Mouse (Mus musculus): ENCODE measurements at regions not wholly inside any gene's neighbourhood (a gene's known extent, or its start where the extent isn't known, plus 50 kb on each side); places are given as distances from the start of the nearest gene placed in this dataset.

DNA sequence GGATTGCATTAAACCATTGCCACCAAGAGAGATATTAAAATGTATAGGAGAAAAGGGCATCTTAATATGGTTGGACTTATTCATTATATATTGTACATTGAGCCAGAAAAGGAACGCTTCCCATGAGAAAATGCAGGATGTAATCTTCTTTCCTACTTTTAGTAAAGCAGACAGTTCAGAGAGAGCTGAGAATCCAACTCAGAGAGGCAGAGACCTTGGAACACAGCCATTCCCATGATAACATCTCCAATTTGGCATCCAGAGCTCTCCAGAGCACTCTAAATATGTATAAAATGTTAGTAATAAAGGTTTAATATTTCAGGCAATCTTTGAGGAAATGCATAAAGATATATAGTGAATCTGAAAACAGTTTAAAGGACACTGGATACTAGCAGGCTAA, 199.3 kb upstream of the Asb5 start:
- DNase-seq (ENCODE audit: low spot score in 2 of 2) = no peak

DNA sequence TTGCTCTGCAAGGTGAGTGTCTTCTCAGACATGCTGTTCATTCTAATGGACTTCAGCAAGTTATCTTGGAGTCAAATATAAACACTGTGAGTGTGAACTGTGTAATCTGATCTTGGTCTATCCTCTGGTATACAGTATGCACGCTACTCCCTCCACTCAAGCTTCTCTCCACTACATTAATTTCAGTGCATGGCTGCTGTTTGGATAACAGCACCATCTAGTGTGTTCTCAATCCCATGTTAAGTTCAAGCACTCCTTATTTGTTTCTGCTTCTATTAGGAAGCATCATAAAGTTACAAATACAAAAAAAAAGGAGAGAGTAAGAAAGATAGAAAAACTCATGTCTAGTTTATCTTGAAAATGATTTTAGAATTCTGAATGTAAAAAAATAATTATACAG, 197.5 kb upstream of the Asb5 start:
- no peak for DNase-seq (ENCODE audit: low spot score in 2 of 2)

DNA sequence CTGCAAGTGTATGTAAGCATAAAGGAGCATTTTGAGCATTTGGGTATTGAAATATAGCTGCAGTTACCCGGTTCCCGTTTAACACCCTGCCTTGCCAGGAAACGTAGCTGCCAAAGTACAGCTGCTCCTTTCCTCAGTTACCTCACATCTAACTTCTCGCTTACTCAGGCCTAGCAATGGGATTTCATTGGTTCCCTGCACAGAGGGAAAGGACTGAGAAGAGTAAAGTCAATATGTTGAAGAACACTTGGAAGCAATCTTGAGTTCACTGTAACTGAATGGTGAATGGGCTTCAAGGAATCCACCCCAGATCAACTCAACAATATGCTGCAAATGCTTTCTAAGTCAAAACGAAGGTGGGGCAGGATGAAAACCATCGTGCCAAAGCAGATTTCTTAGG, 178.3 kb upstream of the Asb5 start:
- no peak for DNase-seq (ENCODE audit: low spot score in 2 of 2)

DNA sequence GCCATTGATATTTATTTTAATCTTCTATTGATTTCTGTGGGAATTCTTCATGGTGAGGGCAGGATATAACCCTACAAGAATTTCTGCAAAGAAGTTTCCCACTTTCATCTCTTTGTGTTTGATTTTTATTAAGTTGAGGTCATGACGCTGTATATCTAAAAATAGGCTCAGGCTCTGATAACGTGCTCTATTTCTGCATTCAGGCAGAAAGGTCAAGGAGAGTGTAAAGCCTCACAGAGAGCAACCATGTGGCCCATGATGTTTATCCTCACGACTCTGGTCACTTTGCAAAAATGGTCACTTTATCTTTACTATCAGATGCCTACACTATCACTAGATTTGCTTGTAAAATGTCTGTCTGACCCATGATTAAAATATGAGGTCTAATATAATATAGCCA, 167.7 kb upstream of the Asb5 start:
- no peak for DNase-seq (ENCODE audit: low spot score in 2 of 2)

DNA sequence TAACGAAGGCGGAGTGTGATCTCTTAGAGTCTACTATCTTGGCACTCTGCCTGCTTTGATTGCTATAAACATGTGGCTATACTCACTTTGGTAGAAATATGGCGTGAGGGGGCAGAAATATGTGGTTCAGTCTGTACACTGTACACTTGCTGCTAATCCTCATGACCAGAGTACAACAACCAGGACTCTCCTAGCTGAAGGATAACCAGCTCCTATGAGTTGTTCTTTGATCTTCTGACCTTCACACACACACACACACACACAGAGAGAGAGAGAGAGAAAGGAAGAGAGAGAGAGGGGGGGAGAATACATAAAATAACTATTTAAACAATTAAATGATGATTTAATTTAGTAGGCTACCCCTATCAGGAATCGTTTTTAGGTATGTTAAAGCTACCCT, 158.9 kb upstream of the Asb5 start:
- no peak for DNase-seq (ENCODE audit: low spot score in 2 of 2)

DNA sequence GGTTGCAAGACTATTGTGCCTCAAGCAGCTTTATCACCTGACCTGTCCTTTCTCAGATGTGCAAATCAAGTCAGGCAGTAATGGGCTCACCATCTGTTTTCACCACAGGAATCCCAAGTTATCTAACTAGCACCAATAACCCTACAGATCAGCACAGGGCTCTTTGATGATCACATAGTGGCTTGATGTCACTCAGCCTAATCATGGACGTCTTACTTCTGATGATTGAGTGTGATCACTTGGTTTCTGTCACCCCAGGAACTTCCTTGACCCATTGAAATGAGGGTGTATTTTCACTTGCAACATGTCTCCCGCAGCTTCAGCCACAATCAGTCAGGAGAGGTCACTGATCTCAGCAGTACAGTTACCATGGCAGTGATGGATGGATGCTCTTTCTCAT, 158.3 kb upstream of the Asb5 start:
- no peak for DNase-seq (ENCODE audit: low spot score in 2 of 2)

DNA sequence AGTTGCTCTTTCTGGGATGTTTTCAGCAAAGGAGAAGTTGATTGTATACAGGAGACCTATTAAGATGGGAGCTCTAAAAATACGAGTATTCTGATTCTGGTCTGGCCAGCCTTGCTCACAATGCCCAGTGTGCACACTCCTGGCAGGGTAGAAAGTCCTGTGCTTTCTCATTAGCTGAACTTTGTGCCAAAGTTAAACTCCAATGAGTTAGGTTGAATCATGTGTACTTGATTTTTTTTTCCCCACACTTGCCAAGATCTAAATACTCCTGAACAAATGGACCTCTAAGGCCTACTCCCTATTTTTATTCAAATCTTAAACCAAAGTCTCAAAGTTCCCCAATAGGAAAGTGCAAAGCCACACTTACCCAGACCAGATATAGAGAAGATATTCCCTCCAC, 156.5 kb upstream of the Asb5 start:
- DNase-seq (ENCODE audit: low spot score in 2 of 2) = no peak

DNA sequence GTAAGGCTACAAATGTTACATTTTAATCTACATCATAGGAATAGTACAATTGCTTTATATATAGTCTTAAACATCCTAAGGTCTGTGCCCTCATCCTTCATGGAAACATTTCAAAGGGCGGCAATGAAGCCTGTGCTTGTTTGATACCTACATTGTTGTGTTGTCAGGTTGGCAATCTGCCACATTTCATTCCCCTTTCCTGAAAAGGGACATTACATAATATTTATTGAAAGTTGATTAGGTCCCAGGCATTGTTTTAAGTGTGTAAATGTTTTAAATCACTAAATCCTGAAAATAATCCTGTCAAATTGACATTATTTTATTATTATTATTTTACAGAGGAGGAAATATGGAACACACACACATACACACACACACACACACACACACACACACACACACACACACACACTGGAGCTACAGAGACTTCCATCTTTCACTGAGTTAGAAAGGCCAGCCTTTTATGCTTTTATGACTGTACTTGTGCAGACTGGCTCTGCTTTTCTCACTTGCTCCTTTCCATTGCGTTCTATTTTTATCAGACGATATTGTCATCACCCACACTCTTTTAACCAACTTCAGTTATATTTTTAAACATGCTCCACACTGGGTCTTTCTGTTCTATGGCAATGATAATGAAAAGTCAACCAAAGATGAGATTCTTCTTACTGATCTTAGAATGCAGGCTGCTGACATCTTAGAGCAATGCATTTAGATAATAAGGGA, 153.8 kb upstream of the Asb5 start:
- DNase-seq (ENCODE audit: low spot score in 2 of 2) = no peak

DNA sequence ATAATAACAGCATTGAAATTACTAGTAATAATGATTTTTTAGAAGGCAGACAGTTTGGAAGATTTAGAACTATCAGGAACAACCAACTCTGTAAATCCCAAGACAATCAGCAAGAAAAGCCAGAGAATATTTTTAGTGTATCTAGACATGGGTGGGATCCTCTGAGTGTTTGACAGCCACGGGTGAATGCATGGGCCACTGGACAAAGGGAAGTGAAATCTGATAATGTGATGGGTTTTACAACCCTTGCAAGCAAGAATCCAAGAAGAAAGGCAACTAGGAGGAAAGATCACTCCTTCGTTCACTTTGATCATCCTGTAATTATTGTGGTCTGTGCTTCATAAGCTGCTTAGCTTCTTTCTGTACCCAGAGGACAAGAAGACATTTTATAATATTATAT, 149.2 kb upstream of the Asb5 start:
- no peak for DNase-seq (ENCODE audit: low spot score in 2 of 2)

DNA sequence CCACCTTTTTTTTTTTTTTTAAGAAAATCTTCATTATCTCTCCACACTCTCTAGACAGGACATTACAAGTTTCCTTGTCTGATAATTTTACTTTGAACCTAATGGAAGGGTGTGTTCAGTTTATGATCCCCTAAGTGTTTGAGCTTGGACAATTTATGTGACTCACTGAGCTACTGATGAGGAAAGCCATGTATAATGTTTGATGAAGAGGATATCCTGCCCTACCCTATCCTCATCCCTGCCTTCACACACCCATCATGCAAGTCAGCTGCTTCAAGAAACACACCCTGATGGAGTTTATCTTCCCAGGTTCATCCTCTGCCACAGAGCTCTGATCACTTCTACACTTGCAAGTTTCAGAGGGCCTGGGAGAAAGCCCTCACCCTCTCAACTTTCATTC, 136.5 kb upstream of the Asb5 start:
- no peak for DNase-seq (ENCODE audit: low spot score in 2 of 2)

DNA sequence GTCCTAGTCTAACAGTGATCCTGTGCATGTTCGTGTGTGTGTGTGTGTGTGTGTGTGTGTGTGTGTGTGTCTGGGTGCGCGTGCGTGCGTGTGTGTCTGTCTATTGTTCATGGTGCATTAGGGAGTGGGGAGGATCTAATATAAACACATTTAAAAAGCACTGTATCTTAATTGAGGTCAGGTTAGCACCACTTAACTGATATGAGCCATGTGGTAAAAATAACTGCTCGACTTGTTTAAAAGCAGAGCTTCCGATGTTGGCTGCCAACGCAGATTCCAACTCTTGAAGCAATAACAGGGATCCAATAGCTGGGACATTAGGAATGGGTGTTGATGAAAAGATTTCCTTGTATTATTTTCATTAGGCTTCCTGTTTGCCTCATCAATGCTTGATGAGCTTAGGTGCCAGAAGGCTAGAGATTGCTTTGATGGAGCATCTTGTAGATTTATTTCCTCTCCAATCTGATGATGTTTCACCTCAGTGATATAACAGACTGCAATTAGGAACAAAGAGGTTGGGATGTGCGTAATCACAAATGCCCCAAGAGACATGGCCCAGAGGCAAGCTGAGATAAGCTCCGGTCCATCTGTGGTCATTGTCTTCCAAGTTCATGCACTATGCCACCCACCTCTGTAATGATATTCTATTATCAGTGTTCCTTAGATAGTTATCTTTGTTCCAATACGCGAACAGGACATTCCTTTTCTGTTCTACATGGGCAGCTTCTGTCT, 135.7 kb upstream of the Asb5 start:
- DNase-seq (ENCODE audit: low spot score in 2 of 2) = no peak

DNA sequence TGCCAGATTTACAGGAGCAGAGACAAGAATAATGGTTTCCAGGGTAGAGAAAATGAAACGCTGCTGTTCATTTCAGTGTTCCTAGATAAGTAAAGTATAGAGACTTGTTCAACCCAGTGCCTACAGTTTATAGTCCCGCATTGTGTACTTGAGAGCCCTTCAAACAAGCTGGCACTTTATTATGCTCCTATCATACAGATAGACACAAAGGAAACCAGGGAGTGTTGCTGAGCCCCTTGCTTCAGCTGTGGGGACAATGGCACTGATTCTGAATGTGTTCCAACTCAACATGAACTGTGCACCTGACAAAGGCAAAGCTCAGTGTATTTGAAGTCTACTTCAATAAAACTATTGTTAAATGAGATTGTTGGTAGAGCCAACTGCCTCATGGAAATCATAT, 123.7 kb upstream of the Asb5 start:
- DNase-seq (ENCODE audit: low spot score in 2 of 2) = no peak

DNA sequence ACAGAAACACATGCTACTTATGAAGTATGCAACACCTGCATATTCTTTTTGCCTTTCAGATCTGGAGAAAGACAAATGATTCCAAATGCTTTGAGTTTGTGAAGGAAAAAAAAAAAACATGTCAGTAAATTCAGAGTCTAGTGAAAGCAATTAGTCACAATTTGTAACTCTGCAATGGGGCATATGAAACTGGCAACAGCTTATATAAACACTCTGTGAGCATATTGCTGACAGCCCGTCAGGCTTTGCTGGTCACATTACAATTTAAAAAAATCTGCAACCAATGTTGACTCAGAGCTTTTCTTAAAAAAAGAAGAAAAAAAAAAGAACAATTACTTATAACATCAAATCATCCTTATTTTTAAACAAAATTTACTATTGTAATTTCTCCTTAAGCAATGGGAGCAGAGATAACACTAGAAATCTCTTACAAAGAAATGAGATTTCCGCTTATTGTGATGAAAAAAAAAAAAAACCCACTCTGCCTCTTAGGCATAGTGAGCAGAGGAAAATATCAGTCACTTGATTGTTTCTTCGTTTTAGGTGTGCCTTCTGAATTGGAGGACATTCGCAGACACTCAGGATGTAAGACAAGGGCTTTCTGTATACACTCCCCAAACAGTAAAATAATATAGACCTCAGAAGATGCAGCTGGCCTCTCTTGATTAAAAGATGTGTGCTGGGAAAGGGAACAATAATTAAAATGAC, 115.1 kb upstream of the Asb5 start:
- no peak for DNase-seq (ENCODE audit: low spot score in 2 of 2)

DNA sequence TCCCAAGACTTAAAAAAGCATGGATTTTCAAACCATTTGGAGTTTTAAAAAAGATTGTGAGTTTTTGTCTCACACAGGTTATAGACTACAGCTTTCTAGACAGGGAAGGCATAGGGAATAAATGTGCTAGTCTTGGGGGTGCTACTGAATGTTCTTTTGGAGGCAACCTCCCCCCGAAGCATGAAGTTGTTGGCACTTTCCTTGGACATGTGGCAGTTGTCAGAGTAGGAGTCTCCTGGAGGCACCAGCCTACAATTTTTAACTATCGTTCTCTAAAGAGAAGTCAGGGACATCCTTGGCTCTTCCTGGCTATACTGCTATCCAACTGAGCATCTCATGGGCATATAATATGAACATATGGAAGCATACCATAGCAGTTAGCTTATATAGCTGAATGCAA, 112.7 kb upstream of the Asb5 start:
- peak in 1 of 2 experiments; percentile 17 for DNase-seq (ENCODE audit: low spot score in 2 of 2)

DNA sequence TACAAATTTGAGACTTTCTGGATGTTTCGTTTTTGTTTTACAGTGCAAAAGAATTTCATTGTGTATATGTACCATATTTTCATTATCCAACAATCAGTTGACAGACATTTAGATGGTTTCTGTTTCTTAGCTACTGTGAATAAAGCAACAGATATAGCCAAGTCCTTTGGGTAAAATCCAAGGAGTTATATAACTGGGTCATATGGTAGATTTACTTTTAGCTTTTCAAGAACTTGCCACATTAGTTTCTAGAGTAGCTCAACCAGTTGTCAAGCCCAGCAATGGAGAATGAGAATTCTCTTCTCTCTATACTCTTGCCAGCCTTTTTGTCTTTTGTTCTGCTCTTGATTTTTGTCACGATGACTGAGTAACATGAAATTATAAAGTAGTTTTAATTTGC, 111.3 kb upstream of the Asb5 start:
- no peak for DNase-seq (ENCODE audit: low spot score in 2 of 2)

DNA sequence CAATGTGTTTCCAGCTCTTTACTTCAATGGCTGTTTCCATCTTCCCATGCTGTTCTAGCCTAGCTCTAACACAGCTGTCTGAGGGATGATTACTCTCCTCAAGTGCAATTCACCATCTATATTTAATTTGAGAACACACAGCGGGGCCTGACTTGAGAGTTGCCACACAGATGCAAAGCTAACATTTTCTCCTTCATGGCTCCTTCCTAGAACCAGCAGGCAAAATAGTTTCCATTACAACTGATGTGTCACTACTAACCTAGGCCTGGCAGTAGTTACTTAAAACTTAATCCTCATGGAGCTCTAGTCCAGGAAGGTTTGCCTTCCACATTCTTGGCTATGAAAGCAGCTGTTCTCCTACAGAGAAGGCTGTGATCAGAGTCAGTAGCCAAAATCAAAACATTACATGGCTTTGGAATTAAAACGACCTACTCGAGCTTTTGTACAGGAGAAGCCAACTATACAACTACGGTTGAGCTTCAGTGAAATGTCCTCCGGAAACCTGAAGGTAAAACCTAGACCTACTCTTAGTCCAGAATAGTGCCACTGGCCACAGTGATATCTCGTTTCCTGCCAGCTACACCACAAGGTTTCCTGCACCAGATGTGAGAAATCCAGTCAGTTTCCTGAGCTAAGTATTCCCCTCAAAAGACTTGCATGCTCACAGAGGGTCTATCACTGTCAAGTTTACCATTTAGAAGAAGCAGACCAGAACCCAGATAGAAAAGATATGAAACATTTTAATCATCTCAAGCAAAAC, 108.9 kb upstream of the Asb5 start:
- no peak for DNase-seq (ENCODE audit: low spot score in 2 of 2)

DNA sequence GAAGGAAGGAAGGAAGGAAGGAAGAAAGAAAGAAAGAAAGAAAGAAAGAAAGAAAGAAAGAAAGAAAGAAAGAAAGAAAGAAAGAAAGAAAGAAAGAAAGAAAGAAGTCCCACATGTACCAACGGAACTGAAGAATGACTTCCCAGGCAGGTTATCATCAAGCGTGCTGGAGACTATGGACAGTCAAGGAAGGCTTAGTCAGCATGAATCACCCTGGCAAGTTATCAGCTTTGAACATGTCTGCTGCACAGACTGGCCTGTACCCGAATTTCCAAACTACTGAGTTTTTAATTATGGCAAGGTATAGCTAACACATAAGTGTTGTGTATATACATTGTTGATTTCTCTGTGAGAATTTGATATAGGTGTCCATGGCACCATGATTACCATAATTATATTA, 104.3 kb upstream of the Asb5 start:
- no peak for DNase-seq (ENCODE audit: low spot score in 2 of 2)

DNA sequence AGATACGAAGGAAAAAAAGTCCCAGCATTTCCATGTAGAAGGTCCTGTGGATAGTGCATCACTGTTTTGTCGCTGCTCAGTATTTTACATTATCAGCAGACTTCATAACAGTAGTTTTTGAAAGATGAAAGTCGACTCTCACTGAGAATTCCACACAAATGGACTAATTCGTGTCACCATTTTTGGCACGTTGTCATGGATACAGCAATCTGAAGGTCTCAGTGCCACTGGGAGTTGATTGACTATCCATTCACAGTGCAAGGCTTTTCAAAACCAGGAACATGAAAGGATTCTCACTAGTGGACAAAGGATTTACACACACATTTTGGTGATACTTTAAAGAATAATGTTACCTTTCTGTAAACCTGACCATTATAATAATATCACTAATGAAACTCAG, 93.7 kb upstream of the Asb5 start:
- no peak for DNase-seq (ENCODE audit: low spot score in 2 of 2)

DNA sequence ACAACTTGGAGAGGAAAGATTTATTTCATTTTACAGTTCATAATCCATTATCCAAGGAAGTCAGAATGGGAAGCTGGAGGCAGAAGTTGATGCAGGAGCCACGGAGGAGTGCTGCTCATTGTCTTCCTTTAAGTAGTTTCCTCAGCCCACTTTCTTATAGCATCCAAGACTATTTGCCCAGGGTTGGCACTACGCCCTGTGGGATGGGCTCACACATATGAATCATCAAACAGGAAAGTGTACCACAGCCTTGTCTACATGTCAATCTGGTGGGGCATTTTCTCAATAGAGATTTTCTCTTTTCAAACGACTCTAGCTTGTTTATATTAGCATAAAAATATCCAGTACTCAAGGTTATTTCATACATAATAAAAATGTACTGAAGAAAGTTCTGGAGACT, 88.2 kb upstream of the Asb5 start:
- no peak for DNase-seq (ENCODE audit: low spot score in 2 of 2)

DNA sequence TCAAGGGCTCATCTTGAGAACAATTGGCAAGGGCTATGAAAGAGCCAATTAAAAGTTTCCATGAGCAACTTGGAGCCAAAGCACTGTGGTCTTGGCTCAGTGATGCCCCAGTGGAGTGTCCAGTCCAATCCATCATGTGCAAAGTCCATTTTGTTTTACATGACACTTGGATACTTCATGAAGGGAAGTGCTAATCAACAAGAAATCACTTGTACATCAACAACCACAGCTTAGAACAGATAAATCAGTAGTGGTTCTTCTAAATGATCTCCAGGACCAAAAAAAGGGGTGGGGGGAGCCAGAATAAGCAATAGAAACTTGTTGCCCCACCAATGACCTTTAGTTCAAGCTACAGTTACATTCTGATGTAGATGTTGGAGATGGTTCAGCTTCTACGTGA, 87.0 kb upstream of the Asb5 start:
- no peak for DNase-seq (ENCODE audit: low spot score in 2 of 2)

DNA sequence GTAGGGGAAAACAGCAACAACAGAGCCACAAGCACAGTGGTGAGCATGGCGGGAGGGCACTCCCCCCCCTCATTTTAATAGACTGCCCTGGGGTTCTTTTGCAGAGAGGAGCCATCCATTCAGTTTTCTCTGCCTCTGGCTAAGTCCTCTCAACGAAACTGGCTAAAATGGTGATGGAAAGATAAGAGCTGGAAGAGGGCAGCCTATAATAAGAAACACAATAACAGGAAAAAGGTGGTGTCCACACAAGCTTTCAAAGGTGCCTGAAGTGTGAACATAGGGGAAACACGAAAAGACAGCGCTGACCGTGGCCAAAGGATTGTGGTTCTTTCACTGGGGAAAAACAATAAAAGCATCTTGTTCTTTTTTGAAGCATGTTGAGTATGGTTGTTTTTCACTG, 83.0 kb upstream of the Asb5 start:
- no peak for DNase-seq (ENCODE audit: low spot score in 2 of 2)

DNA sequence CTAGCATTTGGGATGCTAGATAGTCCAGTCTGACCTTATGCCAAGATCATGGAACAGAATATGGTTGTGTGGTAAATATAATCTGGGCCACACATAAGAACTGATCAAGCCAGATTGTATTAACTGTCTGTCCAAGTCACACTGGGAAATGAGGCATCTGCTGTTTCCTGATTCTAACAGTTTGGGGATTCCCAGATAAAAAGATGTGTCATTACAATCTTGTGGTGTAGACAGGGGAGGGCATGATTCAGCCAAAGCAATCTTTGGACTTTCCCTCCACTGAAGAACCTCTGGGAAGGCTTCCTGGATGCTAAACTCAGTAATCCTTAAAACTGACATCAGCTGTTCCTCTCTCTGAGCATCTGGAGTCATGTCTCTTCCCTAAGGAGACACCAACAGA, 79.6 kb upstream of the Asb5 start:
- no peak for DNase-seq (ENCODE audit: low spot score in 2 of 2)

Data from left cerebral cortex, adult 8-10 months (tissue).